Mouse (Mus musculus) midbrain, embryonic 11.5 days (tissue): ENCODE results near the gene Dusp3. TPM values are rescaled to one million over a fixed set of nuclear protein-coding genes. Genes with fewer than 3 reads are reported as not detected.
"Not testable (repeated sequence)": the region's sequence is repeated elsewhere in the genome, so short reads cannot be mapped to it uniquely, and the experiment has no call there.

Experiments
- ATAC-seq: fragments of 200-750 bp; cut with Nextera tagmentation; 2 replicates; pipeline ENCODE4 v1.8.0; 2017; ENCODE audit warnings: moderate TSS enrichment, moderate library complexity; ENCODE audit not compliant: low FRiP score
- DNase-seq: peaks from one replicate; pipeline ENCODE4 v3.0.0; 2015; ENCODE audit warnings: low spot score; ENCODE audit errors: missing footprints
- H3K27ac ChIP-seq: fragments of 300-500 bp; sonication (generic); 2 replicates; pipeline ENCODE4 v1.5.1; 2014; ENCODE audit warnings: low read depth, low read length
- H3K27me3 ChIP-seq: fragments of 300-500 bp; sonication (generic); 2 replicates; pipeline ENCODE4 v1.6.1; 2014; ENCODE audit warnings: mild to moderate bottlenecking, low read length, moderate library complexity, mixed read lengths; ENCODE audit not compliant: control insufficient read depth, insufficient read depth
- H3K36me3 ChIP-seq: fragments of 300-500 bp; sonication (generic); 2 replicates; pipeline ENCODE4 v1.6.1; 2014; ENCODE audit warnings: mild to moderate bottlenecking, low read length, moderate library complexity, mixed read lengths; ENCODE audit not compliant: control insufficient read depth, insufficient read depth
- H3K4me1 ChIP-seq: fragments of 300-500 bp; sonication (generic); 2 replicates; pipeline ENCODE4 v1.6.1; 2014; ENCODE audit warnings: low read length; ENCODE audit not compliant: control insufficient read depth, insufficient read depth
- H3K4me2 ChIP-seq: fragments of 300-500 bp; sonication (generic); 2 replicates; pipeline ENCODE4 v1.6.1; 2014; ENCODE audit warnings: mild to moderate bottlenecking, moderate library complexity
- H3K4me3 ChIP-seq: fragments of 300-500 bp; sonication (generic); 2 replicates; pipeline ENCODE4 v1.5.1; 2014; ENCODE audit warnings: low read depth, low read length
- H3K9ac ChIP-seq: fragments of 300-500 bp; sonication (generic); 2 replicates; pipeline ENCODE4 v1.6.1; 2014; ENCODE audit warnings: low read length
- H3K9me3 ChIP-seq: fragments of 300-500 bp; sonication (generic); 2 replicates; pipeline ENCODE4 v1.6.1; 2016; ENCODE audit warnings: low read length; ENCODE audit not compliant: control insufficient read depth
- WGBS: fragments of 180-500 bp; shearing (Covaris S2); extraction: QIAGEN DNeasy Blood & Tissue Kit; methylation state at CpG from one replicate; pipeline ENCODE4 v1.1.7; 2014; 5-methylcytosine and 5-hydroxymethylcytosine counted together
- polyA plus RNA-seq: library from polyadenylated mRNA; unstranded; fragments of >200 nt; fragmentation: Nextera tagmentation; extraction: Ambion mirVana; gene quantifications from 2 replicates; pipeline ENCODE4 v1.2.1, GENCODE M21; 2014

The Dusp3 gene
- polyA plus RNA-seq, 1 experiment from 2014 or later = 11.6 TPM

DNA sequence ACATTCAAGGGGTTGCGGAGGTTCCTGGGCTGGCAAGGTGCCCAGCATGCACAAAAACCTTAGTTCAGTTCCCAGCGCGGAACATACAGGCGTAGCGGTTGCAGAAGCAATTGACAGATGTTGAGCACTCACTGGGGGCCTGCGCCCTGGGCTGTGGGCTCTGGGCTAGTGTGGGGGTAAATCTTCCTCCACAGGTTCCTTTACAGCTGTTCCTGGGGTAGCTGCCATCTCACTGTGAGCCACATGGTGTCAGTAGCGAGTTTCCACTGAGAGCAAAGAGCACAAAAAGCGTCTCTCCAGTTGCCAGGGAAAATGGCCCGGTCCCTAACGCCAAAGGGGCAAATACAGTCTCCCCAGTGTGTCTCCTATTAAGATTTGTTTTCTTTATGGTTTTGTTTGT lies 823 bp downstream of the Dusp3 start:
- H3K4me2 ChIP-seq = no peak overlapping the region
- H3K9ac ChIP-seq = no peak overlapping the region
- ATAC-seq = peak; percentile 43; the same call in 1 of the 2 replicates
- H3K4me1 ChIP-seq = peaks cover 7% of the 10 kb centered on the region; the same call in 1 of the 2 replicates
- H3K27me3 ChIP-seq = no peaks in the 10 kb centered on the region; the same call in 1 of the 2 replicates
- no peaks in the 10 kb centered on the region for H3K9me3 ChIP-seq
- no peak overlapping the region for H3K4me3 ChIP-seq
- no peaks in the 10 kb centered on the region for H3K36me3 ChIP-seq
- H3K27ac ChIP-seq = no peak overlapping the region
- WGBS = 10% methylated on average over 10 of the region's 10 CpGs
- DNase-seq = peak; percentile 98

GRCm38 (mm10) chr11:101985450-101985849 lies 1.4 kb downstream of the Dusp3 start:
- not testable (repeated sequence) for H3K4me2 ChIP-seq, DNase-seq, H3K27ac ChIP-seq, H3K36me3 ChIP-seq, H3K9ac ChIP-seq, H3K9me3 ChIP-seq, ATAC-seq, H3K27me3 ChIP-seq, H3K4me1 ChIP-seq, H3K4me3 ChIP-seq
- WGBS = 74% methylated on average over 6 of the region's 6 CpGs

DNA sequence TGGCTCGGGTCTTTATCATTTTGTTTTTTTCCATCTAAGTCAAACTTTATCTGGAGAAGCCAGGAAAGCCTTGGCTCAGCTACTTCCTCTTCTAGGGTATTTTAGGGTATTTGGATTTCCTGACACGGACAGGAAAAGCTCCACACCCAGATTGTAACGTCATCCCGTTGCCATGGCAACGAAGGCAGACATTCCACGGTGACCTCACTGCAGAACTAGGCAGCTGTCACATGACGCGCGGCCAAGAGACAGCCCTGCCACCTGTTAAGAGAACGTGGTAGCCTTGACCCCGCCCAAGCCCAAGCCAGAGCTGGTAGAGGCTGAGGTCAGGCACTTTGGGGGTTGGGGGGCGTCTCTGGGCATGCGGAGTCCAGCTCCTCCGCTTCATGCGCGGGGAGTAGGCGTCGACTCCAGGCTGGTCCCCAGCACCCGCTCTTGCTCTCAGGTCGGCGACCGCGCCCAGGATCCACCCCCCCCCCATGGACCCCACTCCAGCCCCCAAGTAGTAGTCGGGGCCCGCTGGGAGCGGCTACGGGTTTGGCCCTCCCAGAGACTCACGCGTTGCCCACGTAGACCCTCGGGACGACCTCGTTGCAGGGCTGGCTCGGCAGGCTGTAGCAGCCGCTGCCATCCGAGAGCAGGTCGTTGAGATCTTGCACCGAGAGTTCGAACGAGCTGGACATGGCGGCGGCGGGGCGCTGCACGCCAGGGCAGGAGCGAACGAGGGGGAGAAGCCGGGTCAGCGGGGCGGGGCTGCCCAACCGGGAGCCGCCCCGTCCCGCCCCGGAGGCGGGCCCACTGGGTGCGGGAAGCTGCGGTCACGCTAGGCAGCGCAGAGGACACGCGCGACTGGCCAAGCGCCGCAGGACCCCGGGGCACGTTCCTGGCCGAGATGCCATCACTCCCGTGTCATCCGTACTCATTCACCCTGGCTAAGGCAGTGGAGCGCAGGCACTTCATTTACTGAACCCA lies 2.5 kb downstream of the Dusp3 start, which contains the start of gene Cfap97d1:
Gene Cfap97d1 (plus strand): TSS at position 226 of the 972 bp plus-strand sequence.
- no peaks in the 10 kb centered on the region for H3K9me3 ChIP-seq
- peak within 1 kb of the TSS; percentile 73 for H3K9ac ChIP-seq
- DNase-seq (peak; percentile 98), ATAC-seq (peak; percentile 84)
- peak within 1 kb of the TSS; percentile 54 for H3K4me3 ChIP-seq
- peak within 1 kb of the TSS; percentile 100 for H3K4me2 ChIP-seq
- H3K4me1 ChIP-seq = peaks cover 7% of the 10 kb centered on the region; the same call in 1 of the 2 replicates
- 2% methylated on average over 71 of the region's 71 CpGs for WGBS
- H3K27me3 ChIP-seq = no peaks in the 10 kb centered on the region; the same call in 1 of the 2 replicates
- H3K36me3 ChIP-seq = no peaks in the 10 kb centered on the region
- no peak within 1 kb of the TSS; the same call in 1 of the 2 replicates for H3K27ac ChIP-seq

DNA sequence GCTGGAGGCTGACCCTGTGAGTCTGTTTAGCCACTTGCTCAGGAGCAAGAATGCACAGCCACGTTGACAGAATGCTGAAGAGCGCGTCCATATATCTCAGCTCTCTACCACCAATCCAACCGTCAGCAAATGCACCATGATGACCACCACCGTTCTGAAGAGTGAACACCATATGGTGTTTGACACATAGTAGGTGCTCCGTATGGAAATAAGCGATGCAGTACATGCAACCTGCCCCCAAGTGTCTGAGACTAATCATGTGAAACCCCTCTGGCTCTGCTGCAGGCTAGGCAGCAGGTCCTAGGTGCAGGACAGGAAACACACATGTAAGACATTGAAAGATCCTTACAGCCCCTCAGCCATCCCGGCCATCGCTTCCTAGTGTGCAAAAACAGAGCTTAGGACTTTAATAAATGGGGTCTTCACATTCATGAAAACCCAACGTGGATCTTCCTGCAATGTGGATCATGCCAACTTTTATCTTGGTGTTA lies 3.3 kb downstream of the Dusp3 start:
- Histone ChIP-seq H3K4me1 (peaks cover 7% of the 10 kb centered on the region; the same call in 1 of the 2 replicates), H3K4me3 (no peak overlapping the region), H3K4me2 (peak overlapping the region; percentile 100; the same call in 1 of the 2 replicates), H3K27me3 (no peaks in the 10 kb centered on the region; the same call in 1 of the 2 replicates), H3K9ac (no peak overlapping the region), H3K36me3 (no peaks in the 10 kb centered on the region), H3K27ac (no peak overlapping the region), H3K9me3 (no peaks in the 10 kb centered on the region)
- DNase-seq = no peak
- WGBS = 80% methylated on average over 10 of the region's 10 CpGs
- no peak for ATAC-seq

- Histone ChIP-seq H3K4me2 (no peak overlapping the region), H3K4me1 (peaks cover 7% of the 10 kb centered on the region; the same call in 1 of the 2 replicates), H3K36me3 (no peaks in the 10 kb centered on the region), H3K9me3 (no peaks in the 10 kb centered on the region), H3K27me3 (no peaks in the 10 kb centered on the region; the same call in 1 of the 2 replicates), H3K9ac (no peak overlapping the region), H3K4me3 (no peak overlapping the region), H3K27ac (no peak overlapping the region; the same call in 1 of the 2 replicates)
- DNase-seq (no peak), ATAC-seq (no peak)
- WGBS = 56% methylated on average over 6 of the region's 6 CpGs
Measured at GRCm38 (mm10) chr11:101982981-101983411, 3.8 kb downstream of the Dusp3 start.

DNA sequence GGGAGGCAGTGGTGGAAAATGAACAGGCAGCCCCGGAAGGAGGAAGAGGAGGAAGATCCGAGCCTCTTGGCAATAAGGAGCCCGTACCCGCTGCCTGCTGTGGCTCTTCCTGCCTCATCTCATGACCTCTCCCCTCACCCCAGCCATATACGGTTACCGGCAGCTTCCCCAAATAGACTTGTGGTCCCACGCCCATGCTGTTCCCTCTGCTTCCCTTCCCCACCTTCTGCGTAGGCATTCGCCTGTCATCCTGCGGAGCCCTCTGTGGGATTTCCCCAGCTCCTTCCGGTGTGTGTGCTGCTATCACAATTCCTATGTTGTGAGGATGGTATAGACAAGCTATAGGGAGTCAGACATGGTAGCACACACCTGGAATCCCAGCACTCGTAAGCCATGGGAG lies 5.0 kb downstream of the Dusp3 start:
- no peak overlapping the region for H3K27ac ChIP-seq
- no peaks in the 10 kb centered on the region; the same call in 1 of the 2 replicates for H3K27me3 ChIP-seq
- WGBS = 91% methylated on average over 12 of the region's 12 CpGs
- H3K36me3 ChIP-seq = no peaks in the 10 kb centered on the region
- ATAC-seq = no peak
- DNase-seq = no peak
- no peak overlapping the region for H3K4me3 ChIP-seq
- H3K4me1 ChIP-seq = peaks cover 7% of the 10 kb centered on the region; the same call in 1 of the 2 replicates
- no peak overlapping the region for H3K9ac ChIP-seq
- H3K4me2 ChIP-seq = no peak overlapping the region
- no peaks in the 10 kb centered on the region for H3K9me3 ChIP-seq

DNA sequence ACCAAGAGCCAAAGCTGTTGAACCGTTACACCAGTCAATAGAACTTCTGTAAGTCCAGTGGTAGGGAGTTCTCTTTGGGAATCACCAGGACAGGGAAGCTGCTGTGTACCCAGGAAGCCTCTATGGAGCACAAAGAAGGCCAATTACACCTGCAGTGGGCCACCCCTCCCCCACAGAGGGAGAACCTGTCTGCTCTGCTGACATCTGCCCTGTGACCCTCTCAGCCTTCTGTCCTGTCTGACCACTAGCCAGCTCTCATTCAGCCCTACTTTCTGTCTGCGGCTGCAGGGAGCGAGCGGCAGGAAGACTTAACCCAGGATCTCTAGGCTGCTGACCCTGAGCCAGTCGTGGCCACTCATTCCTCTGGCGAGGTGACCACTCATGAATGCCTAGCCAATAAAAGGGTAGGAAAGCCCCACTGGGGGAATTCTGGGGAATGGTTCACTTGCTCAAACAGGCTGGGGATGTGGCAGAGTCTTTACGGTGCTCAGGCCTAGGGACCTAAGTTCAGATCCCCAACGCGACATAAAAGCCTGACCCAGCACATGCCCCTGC lies 6.1 kb downstream of the Dusp3 start:
- ATAC-seq (no peak), DNase-seq (no peak)
- Histone ChIP-seq H3K4me2 (no peak overlapping the region), H3K36me3 (no peaks in the 10 kb centered on the region), H3K27me3 (no peaks in the 10 kb centered on the region), H3K27ac (no peak overlapping the region), H3K4me1 (peaks cover 7% of the 10 kb centered on the region; the same call in 1 of the 2 replicates), H3K9me3 (no peaks in the 10 kb centered on the region), H3K4me3 (no peak overlapping the region), H3K9ac (no peak overlapping the region)
- 78% methylated on average over 9 of the region's 9 CpGs for WGBS

DNA sequence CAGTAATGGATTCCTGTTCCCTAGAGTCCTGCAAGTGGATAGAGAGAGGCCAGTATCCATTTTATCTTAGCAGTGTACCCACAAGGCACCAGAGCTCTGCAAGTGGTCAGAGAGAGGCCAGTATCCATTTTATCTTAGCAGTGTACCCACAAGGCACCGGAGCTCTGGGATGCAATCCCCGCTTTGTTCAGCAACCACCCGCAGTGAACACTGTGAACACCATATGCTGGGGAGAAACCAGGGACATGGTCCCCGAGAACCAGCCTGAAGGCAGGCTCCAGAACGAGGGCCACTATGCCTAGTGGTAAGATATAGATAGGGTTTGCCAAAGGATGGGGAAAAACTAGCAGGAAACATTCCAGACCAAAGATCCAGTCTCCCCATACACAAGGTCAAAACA lies 7.7 kb downstream of the Dusp3 start:
- Histone ChIP-seq H3K9ac (no peak overlapping the region), H3K4me2 (no peak overlapping the region), H3K4me1 (no peaks in the 10 kb centered on the region), H3K36me3 (no peaks in the 10 kb centered on the region), H3K27ac (no peak overlapping the region), H3K4me3 (no peak overlapping the region), H3K9me3 (no peaks in the 10 kb centered on the region), H3K27me3 (no peaks in the 10 kb centered on the region)
- DNase-seq = no peak
- ATAC-seq = no peak
- 91% methylated on average over 5 of the region's 5 CpGs for WGBS
